Mouse (Mus musculus): Measurements from ENCODE around the gene Gm14597. TPM values are rescaled to one million over a fixed set of nuclear protein-coding genes. Genes with fewer than 3 reads are reported as not detected.
"Not testable (repeated sequence)": the region's sequence is repeated elsewhere in the genome, so short reads cannot be mapped to it uniquely, and the experiment has no call there.

Gene Gm14597
- polyA plus RNA-seq, 1 experiment from 2014 or later = not detected

- no peaks in the 10 kb centered on the region for H3K9me3 ChIP-seq (ENCODE audit: control insufficient read depth, low read length)
- no peak overlapping the region; the same call in 1 of the 2 replicates for H3K27ac ChIP-seq (ENCODE audit: low read depth, low read length)
- peak overlapping the region; percentile 57 for H3K9ac ChIP-seq (ENCODE audit: low read length)
- no peaks in the 10 kb centered on the region for H3K4me1 ChIP-seq (replicated peaks; ENCODE audit: control insufficient read depth, insufficient read depth, low read length)
- H3K4me2 ChIP-seq (ENCODE audit: low read depth, low read length, severe bottlenecking) = peak overlapping the region; percentile 53
- no peaks in the 10 kb centered on the region for H3K27me3 ChIP-seq (ENCODE audit: control insufficient read depth, insufficient read depth, low read length)
- peak; percentile 49 for ATAC-seq (replicated peaks; ENCODE audit: low FRiP score)
- DNase-seq (ENCODE audit: low spot score) = peak; percentile 50
- WGBS = 24% methylated on average over 18 of the region's 18 CpGs
- H3K36me3 ChIP-seq (ENCODE audit: control insufficient read depth, insufficient read depth, low read length) = no peaks in the 10 kb centered on the region
- H3K4me3 ChIP-seq (ENCODE audit: low read depth, low read length) = peak overlapping the region; percentile 28
Measured at GRCm38 (mm10) chrX:53608122-53608813, 511 bp downstream of the Gm14597 start.

DNA sequence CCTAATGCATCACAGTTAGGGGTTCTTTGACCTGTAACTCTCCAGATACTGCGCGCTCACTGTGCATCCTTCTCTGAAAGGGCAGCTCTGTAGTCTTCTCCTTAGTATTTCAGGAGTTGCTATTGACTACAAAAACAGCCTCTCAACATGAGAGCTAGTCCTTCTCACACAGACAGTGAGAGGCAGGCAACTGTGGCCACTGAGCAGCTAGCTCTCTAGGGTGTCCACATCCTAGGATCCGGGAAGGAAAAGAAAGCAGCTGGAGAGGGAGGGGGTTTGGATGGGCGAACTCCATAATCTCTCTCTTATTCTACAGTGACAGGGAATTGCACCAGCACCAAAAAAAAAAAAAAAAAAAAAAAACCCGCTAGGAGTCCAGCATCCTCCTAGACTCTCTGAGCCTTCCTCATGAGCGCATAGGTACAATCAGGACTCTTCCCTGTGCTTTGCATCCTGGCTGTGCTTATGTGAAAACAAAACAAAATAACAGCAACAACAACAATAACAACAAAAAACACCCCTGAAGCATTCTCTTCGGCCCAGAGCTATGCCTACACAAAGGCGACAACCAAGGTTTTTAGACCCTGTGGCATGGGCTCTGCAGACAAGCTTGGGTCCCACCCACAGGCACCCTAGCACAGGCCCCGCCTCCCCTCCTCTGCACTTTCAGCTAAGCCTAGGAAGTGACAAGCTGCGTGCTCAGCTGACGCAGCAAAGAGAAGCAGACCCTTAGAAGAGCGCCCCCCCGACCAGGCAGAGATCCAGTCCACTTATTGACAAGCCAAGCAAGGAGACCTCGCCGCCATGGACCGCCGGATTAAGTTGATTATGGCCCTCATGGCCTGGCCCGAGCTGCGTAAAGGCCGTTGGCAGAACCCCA, 1.3 kb downstream of the Gm14597 start, which contains the start of gene Rtl8c:
Rtl8c (plus strand) TSS at position 791 of the 880 bp plus-strand sequence.
- H3K4me1 ChIP-seq (replicated peaks; ENCODE audit: control insufficient read depth, insufficient read depth, low read length) = no peaks in the 10 kb centered on the region
- WGBS = 27% methylated on average over 20 of the region's 20 CpGs
- no peak within 1 kb of the TSS; the same call in 1 of the 2 replicates for H3K27ac ChIP-seq (ENCODE audit: low read depth, low read length)
- H3K9ac ChIP-seq (ENCODE audit: low read length) = peak within 1 kb of the TSS; percentile 57
- H3K36me3 ChIP-seq (ENCODE audit: control insufficient read depth, insufficient read depth, low read length) = no peaks in the 10 kb centered on the region
- H3K27me3 ChIP-seq (ENCODE audit: control insufficient read depth, insufficient read depth, low read length) = no peaks in the 10 kb centered on the region
- no peaks in the 10 kb centered on the region for H3K9me3 ChIP-seq (ENCODE audit: control insufficient read depth, low read length)
- peak within 1 kb of the TSS; percentile 28 for H3K4me3 ChIP-seq (ENCODE audit: low read depth, low read length)
- H3K4me2 ChIP-seq (ENCODE audit: low read depth, low read length, severe bottlenecking) = peak within 1 kb of the TSS; percentile 53
- DNase-seq (ENCODE audit: low spot score) (peak; percentile 73), ATAC-seq (replicated peaks; ENCODE audit: low FRiP score) (peak; percentile 92)

GRCm38 (mm10) chrX:53606176-53606575, 2.6 kb downstream of the Gm14597 start:
- H3K9me3 ChIP-seq (ENCODE audit: control insufficient read depth, low read length); DNase-seq (ENCODE audit: low spot score); ATAC-seq (replicated peaks; ENCODE audit: low FRiP score): not testable (repeated sequence)

GRCm38 (mm10) chrX:53599993-53600392, 8.8 kb downstream of the Gm14597 start:
- not testable (repeated sequence) for H3K9ac ChIP-seq (ENCODE audit: low read length); ATAC-seq (replicated peaks; ENCODE audit: low FRiP score); H3K4me2 ChIP-seq (ENCODE audit: low read depth, low read length, severe bottlenecking); H3K4me1 ChIP-seq (replicated peaks; ENCODE audit: control insufficient read depth, insufficient read depth, low read length); H3K27me3 ChIP-seq (ENCODE audit: control insufficient read depth, insufficient read depth, low read length); DNase-seq (ENCODE audit: low spot score); H3K4me3 ChIP-seq (ENCODE audit: low read depth, low read length); H3K27ac ChIP-seq (ENCODE audit: low read depth, low read length); H3K9me3 ChIP-seq (ENCODE audit: control insufficient read depth, low read length); H3K36me3 ChIP-seq (ENCODE audit: control insufficient read depth, insufficient read depth, low read length)
- 6% methylated on average over 1 of the region's 2 CpGs for WGBS

More at GRCm38 (mm10) chrX:53606176-53606575, 2.6 kb downstream of the Gm14597 start:
- not testable (repeated sequence) for H3K36me3 ChIP-seq (ENCODE audit: control insufficient read depth, insufficient read depth, low read length); H3K4me2 ChIP-seq (ENCODE audit: low read depth, low read length, severe bottlenecking); H3K27me3 ChIP-seq (ENCODE audit: control insufficient read depth, insufficient read depth, low read length); H3K4me1 ChIP-seq (replicated peaks; ENCODE audit: control insufficient read depth, insufficient read depth, low read length); H3K9ac ChIP-seq (ENCODE audit: low read length); H3K27ac ChIP-seq (ENCODE audit: low read depth, low read length); H3K4me3 ChIP-seq (ENCODE audit: low read depth, low read length)
- 33% methylated on average over 1 of the region's 1 CpGs for WGBS

GRCm38 (mm10) chrX:53583404-53583803, 25.4 kb downstream of the Gm14597 start:
- not testable (repeated sequence) for ATAC-seq (replicated peaks; ENCODE audit: low FRiP score); H3K27ac ChIP-seq (ENCODE audit: low read depth, low read length); H3K27me3 ChIP-seq (ENCODE audit: control insufficient read depth, insufficient read depth, low read length); H3K4me1 ChIP-seq (replicated peaks; ENCODE audit: control insufficient read depth, insufficient read depth, low read length); H3K9ac ChIP-seq (ENCODE audit: low read length); H3K9me3 ChIP-seq (ENCODE audit: control insufficient read depth, low read length); H3K36me3 ChIP-seq (ENCODE audit: control insufficient read depth, insufficient read depth, low read length); H3K4me2 ChIP-seq (ENCODE audit: low read depth, low read length, severe bottlenecking); DNase-seq (ENCODE audit: low spot score); H3K4me3 ChIP-seq (ENCODE audit: low read depth, low read length)
- 39% methylated on average over 3 of the region's 4 CpGs for WGBS

DNA sequence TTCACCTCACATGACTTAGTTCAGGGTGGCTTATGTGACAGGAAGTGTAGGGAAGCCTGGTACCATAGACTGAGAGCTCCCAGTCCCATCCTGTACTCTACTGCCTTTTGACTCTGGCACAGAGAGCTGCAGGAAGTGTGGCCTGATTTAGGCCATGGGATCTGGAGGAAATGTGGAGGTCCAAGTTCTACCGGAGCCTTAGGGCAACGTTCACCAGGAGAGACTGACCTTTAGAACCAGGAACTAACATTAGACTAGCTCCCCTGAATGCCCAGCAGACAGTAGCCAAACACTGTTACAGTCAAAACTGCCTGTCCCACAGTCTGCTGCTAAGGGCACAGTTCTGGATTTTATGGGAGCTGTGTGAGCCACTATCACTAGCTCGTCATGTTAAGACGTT, 27.4 kb downstream of the Gm14597 start:
- H3K4me1 ChIP-seq (replicated peaks; ENCODE audit: control insufficient read depth, insufficient read depth, low read length); H3K27me3 ChIP-seq (ENCODE audit: control insufficient read depth, insufficient read depth, low read length); ATAC-seq (replicated peaks; ENCODE audit: low FRiP score); H3K27ac ChIP-seq (ENCODE audit: low read depth, low read length); H3K36me3 ChIP-seq (ENCODE audit: control insufficient read depth, insufficient read depth, low read length); DNase-seq (ENCODE audit: low spot score); H3K9ac ChIP-seq (ENCODE audit: low read length); H3K9me3 ChIP-seq (ENCODE audit: control insufficient read depth, low read length); H3K4me3 ChIP-seq (ENCODE audit: low read depth, low read length); H3K4me2 ChIP-seq (ENCODE audit: low read depth, low read length, severe bottlenecking): not testable (repeated sequence)
- WGBS = 74% methylated on average over 2 of the region's 4 CpGs

DNA sequence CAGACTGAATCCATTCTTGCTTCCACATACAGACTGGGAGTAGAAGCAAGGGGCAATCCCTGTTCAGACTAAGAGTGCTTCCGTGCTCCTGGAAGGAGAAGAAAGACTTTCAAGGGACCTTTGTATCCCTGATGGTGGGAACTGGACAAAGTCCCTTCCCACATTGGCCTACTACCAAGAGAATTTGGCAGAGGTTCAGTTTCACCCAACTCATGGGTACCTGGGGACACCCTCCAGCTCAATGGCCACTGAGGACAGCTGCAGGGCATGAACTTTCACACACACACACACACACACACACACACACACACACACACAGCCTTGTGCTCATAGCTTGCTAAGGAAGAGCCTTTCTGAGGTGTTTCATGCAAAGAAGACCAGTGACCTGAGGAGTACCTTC, 29.5 kb downstream of the Gm14597 start:
- no peak overlapping the region for H3K4me2 ChIP-seq (ENCODE audit: low read depth, low read length, severe bottlenecking)
- no peaks in the 10 kb centered on the region for H3K9me3 ChIP-seq (ENCODE audit: control insufficient read depth, low read length)
- no peak overlapping the region for H3K4me3 ChIP-seq (ENCODE audit: low read depth, low read length)
- DNase-seq (ENCODE audit: low spot score) = no peak
- H3K27ac ChIP-seq (ENCODE audit: low read depth, low read length) = no peak overlapping the region
- H3K36me3 ChIP-seq (ENCODE audit: control insufficient read depth, insufficient read depth, low read length) = no peaks in the 10 kb centered on the region
- no peak for ATAC-seq (replicated peaks; ENCODE audit: low FRiP score)
- H3K4me1 ChIP-seq (replicated peaks; ENCODE audit: control insufficient read depth, insufficient read depth, low read length) = no peaks in the 10 kb centered on the region
- 88% methylated on average over 1 of the region's 1 CpGs for WGBS
- H3K9ac ChIP-seq (ENCODE audit: low read length) = no peak overlapping the region
- no peaks in the 10 kb centered on the region for H3K27me3 ChIP-seq (ENCODE audit: control insufficient read depth, insufficient read depth, low read length)
